Mouse (Mus musculus): ENCODE measurements around the gene Csrnp3. TPM values are rescaled to one million over a fixed set of nuclear protein-coding genes. Genes with fewer than 3 reads are reported as not detected.

Gene Csrnp3
- total RNA-seq, 2 experiments from 2014 or later = 0.24 to 0.42 TPM

- no peak for DNase-seq
- intact Hi-C loops (cut with DNase I) = no loop called here
Observed at GRCm38 (mm10) chr2:66008995-66009654, 163.6 kb downstream of the Csrnp3 start.

- intact Hi-C loops (cut with DNase I) = no loop called here
- no peak for DNase-seq
Observed at GRCm38 (mm10) chr2:66009677-66010076, 164.1 kb downstream of the Csrnp3 start.

- intact Hi-C loops (cut with DNase I) = no loop called here
- DNase-seq = no peak
Observed at GRCm38 (mm10) chr2:66018711-66019110, 173.1 kb downstream of the Csrnp3 start.

DNA sequence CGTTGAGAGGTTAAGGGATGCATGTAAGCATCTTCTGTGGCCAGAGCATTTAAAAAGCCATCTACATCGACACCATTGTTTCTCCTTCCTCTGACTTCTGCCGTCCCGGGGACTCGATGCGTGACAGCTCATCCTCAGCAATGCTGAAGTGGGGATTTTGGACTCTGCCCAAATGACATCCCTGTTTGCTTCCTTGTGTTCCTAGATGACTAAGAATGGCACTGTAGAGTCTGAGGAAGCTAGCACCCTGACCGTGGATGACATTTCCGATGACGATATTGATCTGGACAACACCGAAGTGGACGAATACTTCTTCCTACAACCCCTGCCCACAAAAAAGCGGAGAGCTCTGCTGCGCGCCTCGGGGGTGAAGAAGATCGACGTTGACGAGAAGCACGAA, 173.7 kb downstream of the Csrnp3 start:
- intact Hi-C loops (cut with DNase I) = no loop called here
- no peak for DNase-seq

DNA sequence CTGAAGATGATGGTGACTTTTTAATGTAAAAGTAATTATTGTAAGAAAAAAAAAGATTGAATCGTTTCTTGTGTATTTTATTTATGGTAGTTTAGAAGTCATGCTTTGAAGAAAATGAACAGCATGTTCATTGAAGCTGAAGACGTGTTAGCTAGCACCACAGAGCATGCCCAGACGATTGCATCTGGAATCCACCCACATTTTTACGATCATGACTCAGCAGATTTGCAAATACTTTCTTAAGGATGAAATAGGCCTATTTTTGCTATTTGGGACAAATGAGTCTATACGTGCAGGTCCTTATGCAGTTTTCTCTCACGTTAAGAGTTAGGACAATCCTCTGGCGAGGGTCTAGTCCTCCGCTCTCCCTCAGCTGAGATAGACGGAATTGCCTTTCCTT, 177.9 kb downstream of the Csrnp3 start:
- intact Hi-C loops (cut with DNase I) = no loop called here
- DNase-seq = no peak

- no peak for DNase-seq
- intact Hi-C loops (cut with DNase I) = no loop called here
Observed at GRCm38 (mm10) chr2:66024837-66025236, 179.3 kb downstream of the Csrnp3 start.

GRCm38 (mm10) chr2:66028812-66029211, 183.2 kb downstream of the Csrnp3 start:
- DNase-seq = no peak
- intact Hi-C loops (cut with DNase I) = no loop called here

DNA sequence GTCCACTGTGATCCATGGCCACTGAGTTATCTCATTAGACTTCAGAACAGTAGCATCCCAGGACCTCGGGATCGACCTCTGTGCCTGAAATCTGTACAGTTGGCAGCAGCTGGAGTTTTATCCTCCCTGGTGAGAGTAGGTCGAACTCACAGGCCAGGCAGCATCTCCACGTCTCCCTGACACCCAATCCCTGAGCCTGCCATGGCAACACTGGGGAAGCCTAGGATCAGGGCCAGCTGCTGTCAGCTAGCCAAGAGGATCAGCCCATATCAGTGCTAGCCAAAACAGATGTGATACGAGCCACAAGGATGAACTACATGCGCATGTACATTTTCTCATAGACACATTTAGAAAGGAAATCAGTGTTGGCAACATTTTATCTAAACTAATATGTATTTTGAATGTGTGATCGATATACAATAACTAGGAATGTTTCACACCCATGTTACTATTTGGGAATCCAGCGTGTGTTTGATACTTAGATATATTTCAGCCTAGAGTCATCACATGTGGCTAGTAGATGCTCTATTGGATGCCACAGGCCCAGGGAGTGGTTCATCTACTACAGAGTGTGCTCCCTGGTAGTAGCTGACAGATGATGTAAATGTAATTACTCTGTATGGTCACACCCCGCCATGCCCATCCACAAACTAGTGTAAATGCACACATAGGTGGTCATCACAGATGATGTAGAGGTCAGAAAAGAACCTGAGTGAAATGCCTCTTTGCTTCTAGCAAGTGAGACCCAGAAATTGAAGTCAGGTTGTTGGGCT, 189.5 kb downstream of the Csrnp3 start:
- intact Hi-C loops (cut with DNase I) = no loop called here
- DNase-seq = peak in 1 of 2 experiments; percentile 4

DNA sequence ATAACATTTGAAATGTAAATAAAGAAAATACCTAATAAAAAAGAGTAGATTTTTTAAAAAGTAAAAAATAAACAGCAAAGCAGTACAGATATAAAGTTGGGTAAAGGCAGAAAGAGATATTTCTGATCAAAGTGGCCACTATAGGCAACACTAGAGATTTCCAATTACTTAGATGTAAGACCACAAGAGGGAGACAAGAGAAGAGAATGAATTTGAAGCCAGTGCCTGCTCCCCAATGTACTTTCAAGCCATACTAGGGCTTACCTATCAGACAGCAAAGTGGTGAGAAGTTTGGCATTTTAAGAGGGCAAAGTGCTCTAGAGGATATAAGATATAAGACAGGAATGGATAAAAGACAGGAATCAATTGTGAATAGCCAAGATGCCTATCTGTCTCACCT, 195.0 kb downstream of the Csrnp3 start:
- intact Hi-C loops (cut with DNase I) = no loop called here
- no peak for DNase-seq

DNA sequence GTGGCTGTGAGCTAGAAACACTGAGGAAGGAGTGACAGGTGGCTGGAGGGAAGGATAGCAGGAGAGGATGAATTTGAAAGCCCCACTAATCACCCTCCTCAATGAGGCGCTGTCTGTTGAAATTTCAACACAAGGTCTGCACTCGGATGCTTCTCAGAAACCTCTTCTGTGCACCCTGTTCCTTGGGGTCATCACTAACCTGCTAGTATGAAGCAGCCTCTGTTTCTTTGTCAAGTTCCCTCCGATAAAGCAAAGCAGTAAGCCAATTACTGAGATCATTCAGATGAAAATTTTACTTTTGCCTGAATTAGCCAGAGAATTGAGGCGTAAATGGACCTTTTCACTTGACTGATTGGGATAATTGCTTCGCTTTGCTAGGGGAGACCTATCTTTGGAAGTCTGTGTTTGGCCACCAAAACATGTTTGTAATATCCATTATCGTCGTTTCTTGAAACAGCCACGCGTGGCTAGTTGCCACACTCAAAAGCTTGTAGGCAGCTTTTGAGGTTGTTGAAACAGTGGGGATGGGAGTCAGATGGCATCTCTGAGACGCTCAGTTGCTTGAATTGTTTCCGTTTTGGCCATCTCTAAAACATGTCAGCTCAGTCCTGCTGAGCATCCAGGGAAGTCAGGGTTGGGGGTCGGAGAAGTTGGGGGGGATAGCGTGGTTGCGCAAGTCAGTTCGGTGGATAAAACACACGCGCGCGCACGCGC, 195.8 kb downstream of the Csrnp3 start:
- DNase-seq = no peak
- intact Hi-C loops (cut with DNase I) = no loop called here

DNA sequence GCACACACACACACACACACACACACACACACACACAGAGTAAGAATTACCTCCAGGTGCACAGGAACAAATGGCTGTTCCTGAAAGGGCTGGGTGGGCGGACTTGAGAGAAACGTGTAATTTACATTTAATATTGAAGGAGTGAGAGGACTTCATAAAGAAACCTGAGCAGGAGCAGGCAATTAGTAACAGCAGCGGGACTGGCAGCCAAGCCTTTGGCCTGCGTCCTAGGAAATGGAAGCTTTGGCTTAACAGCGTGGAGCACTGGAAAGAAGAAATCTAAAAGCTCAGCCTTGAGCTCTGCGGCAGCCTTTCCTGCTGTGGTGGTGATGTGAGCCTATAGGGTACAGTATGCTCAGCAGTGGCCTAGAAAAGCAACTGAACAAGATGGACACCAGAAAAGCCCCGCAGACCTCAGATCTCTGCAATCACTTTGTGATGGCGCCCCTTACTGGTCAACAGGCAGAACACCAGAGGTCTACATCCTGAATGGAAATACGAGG, 196.4 kb downstream of the Csrnp3 start:
- intact Hi-C loops (cut with DNase I) = loop anchor here (2.0 kb wide), 1 partner anchor 249 kb away; no protein-coding TSS in a partner anchor
- DNase-seq = peak in 1 of 2 experiments; percentile 14

DNA sequence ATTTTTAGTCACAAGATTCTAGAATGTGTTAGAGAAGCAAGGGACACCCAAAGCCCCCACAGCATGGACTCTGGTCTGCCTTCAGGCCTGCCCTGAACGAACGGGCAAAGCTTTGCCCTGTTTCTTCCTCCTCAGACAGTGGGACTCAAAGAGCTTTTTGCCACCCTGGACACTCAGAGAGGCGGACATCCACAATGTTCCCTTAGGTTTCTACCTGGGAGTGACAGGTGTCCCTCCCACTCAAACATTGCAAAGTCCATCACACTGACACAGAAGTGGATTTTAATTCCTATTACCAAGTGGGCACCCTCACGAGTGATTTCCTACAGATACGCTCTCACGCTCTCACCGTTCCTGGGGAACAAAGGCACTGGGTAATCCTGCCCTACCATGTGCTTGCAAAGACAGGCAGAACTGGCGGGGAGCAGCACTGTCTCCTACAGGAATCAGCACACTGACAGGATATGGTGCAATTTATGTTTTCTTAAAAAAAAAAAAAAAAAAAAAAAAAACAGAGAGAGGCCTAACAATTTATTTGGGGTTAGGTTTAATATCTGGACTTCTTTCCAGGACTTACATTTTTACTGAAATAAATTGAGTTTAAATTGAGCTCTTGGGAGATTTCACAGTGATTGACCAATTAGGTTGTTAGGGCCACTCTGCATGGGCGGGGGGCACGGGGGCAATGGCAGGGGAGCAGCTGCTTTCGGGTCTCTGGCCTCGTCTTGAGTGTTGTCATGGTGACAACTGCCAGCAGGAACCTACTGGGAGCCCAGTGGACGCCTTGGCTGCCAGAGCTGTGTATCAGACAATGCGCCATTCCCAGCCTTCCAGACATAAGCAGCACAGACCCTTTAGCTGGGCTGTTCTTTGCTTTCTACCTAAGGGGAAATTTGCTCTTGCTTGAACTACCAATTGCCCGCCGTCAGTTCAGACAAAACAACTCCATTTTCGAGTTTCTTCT, 198.2 kb downstream of the Csrnp3 start:
- intact Hi-C loops (cut with DNase I) = loop anchor here (2.0 kb wide), 1 partner anchor 251 kb away; no protein-coding TSS in a partner anchor

DNA sequence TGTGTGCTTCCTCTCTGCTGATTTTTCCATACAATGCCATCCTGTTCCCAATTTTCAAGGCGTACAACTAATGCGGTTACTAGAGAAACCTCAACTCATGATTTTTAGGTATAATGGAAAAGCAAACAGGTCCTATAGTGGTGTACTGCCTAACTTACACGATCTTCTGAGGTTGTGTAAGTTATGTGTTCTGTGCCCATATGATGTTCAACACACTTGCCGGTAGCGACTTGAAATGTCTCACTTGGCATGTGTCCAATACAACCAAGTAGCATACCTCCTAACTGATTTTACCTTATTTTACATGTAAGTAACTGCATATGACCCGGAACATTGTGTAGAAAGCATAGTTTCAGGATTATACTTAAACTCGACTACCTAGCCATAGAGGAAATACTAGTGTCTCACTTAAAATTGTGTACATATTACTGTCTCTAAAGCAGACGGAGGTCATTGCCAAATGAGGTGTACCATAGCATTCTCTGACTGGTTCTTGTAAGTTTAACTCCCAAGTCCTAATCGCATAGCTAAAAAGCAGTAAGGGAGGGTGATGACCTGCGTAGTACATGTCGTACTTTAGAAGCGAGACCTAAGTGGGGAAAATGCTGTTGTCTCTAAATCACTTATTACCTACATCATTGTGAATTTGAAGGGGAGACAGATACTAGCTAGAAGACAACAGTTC, 199.0 kb downstream of the Csrnp3 start:
- intact Hi-C loops (cut with DNase I) = no loop called here
- no peak for DNase-seq

More for the DNA sequence above, 198.2 kb downstream of the Csrnp3 start:
- DNase-seq = no peak

- no peak for DNase-seq
- intact Hi-C loops (cut with DNase I) = no loop called here
Observed at GRCm38 (mm10) chr2:66063291-66063690, 217.7 kb downstream of the Csrnp3 start.

GRCm38 (mm10) chr2:66069454-66069853, 223.9 kb downstream of the Csrnp3 start:
- intact Hi-C loops (cut with DNase I) = no loop called here
- no peak for DNase-seq

DNA sequence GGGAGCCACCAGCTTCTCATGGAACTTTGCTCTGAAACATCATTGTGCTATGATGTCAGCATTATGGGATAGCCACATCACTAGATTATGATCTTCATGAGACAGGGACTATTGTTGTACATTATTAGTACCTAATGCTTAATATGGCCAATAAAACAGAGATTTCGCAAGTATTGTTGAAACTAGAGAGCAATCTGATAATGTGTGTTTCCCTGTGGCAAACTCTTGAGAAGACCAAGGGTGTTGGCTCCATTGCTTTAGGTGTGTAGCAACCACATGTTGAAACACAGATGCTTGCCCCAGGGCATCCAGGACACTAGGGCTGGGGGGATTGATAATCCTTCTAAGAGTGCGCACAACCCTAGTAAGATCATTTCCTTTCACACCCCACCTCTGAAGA, 235.2 kb downstream of the Csrnp3 start:
- DNase-seq = no peak
- intact Hi-C loops (cut with DNase I) = no loop called here
